Mouse (Mus musculus): ENCODE data around the gene Tarsl2. TPM values are rescaled to one million over a fixed set of nuclear protein-coding genes. Genes with fewer than 3 reads are reported as not detected.

The Tarsl2 gene
- polyA plus RNA-seq (2012; rRNA removed): 15.6 and 17.3 TPM in 2 replicates

DNA sequence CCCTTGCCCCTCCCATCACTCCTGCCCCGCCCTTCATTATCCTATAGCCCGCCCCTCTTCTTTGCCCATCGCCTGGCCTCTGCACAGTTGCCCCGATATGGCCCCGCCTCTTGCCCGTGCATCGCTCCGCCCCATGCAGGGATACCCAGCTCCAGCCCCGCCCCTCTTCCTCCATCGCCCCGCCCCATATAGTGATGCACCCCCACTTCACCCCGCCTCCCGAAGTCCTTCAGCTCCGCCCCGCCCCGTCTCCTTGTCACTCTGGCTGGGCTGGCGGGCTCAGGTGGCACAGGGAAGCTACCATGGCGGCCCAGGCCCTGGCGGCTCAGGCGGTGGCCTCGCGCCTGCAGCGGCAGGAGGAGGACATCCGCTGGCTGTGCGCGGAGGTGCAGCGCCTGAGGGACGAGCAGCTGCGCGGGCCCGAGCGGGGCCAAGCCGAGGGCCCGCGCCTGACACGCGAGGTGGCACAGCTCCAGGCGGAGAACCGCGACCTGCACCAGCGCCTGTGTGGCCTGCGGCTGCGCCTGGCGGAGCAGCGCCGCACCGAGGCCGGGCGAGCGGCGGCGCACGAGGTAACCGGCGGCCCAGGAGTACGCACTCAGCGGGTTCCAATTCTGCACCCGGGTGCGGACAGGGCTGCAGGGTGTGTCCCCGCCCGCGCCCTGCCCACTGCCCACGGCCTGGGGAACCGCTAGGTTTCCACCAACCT, at the start of gene Tarsl2:
Gene Tarsl2, plus strand, starts transcription at position 256 of the 709 bp plus-strand sequence.

GRCm38 (mm10) chr7:65690869-65691268, 46.2 kb downstream of the Tarsl2 start, which contains the start of gene Tm2d3:
Gene Tm2d3, plus strand, starts transcription at chr7:65691169.

Other genes starting within 250 kb of the Tarsl2 start
- 36.2 and 40.5 TPM in 2 replicates for gene Tjp1, start 117.1 kb upstream of the Tarsl2 start, polyA plus RNA-seq (2012; rRNA removed)
- 110 and 113 TPM in 2 replicates for gene Tm2d3, start 46.3 kb downstream of the Tarsl2 start, polyA plus RNA-seq (2012; rRNA removed)
- gene Pcsk6, start 216.8 kb downstream of the Tarsl2 start, polyA plus RNA-seq (2012; rRNA removed): 4.4 and 5.8 TPM in 2 replicates